Mouse (Mus musculus) intestine, postnatal 0 days (tissue): ENCODE data around the gene Calm4. TPM values are rescaled to one million over a fixed set of nuclear protein-coding genes. Genes with fewer than 3 reads are reported as not detected.
A peak's percentile ranks its signal among the peaks of the same experiment; 100 is the strongest.

Experiments
- ATAC-seq: fragments of 200-750 bp; cut with Nextera tagmentation; 2 replicates; pipeline ENCODE4 v1.8.0; 2017; ENCODE audit warnings: mild to moderate bottlenecking, moderate TSS enrichment, moderate library complexity
- H3K27ac ChIP-seq: fragments of 300-500 bp; sonication (generic); 2 replicates; pipeline ENCODE4 v1.5.1; 2014; ENCODE audit warnings: mild to moderate bottlenecking, low read depth, low read length, moderate library complexity
- H3K27me3 ChIP-seq: fragments of 300-500 bp; sonication (generic); replicated peaks from 2 replicates; pipeline ENCODE4 v1.6.1; 2014; ENCODE audit warnings: low read length, mixed read lengths; ENCODE audit not compliant: control insufficient read depth, insufficient read depth
- H3K36me3 ChIP-seq: fragments of 300-500 bp; sonication (generic); 2 replicates; pipeline ENCODE4 v1.6.1; 2014; ENCODE audit warnings: mild to moderate bottlenecking, moderate library complexity; ENCODE audit not compliant: control insufficient read depth, insufficient read depth
- H3K4me1 ChIP-seq: fragments of 300-500 bp; sonication (generic); replicated peaks from 2 replicates; pipeline ENCODE4 v1.6.1; 2014; ENCODE audit warnings: antibody characterized with exemption, low read length, mixed read lengths; ENCODE audit not compliant: control insufficient read depth, insufficient read depth
- H3K4me2 ChIP-seq: fragments of 300-500 bp; sonication (generic); replicated peaks from 2 replicates; pipeline ENCODE4 v1.6.1; 2014; ENCODE audit warnings: low read depth, mild to moderate bottlenecking, moderate library complexity
- H3K4me3 ChIP-seq: fragments of 300-500 bp; sonication (generic); 2 replicates; pipeline ENCODE4 v1.5.1; 2014; ENCODE audit warnings: low read depth, low read length
- H3K9ac ChIP-seq: fragments of 300-500 bp; sonication (generic); 2 replicates; pipeline ENCODE4 v1.6.1; 2014; ENCODE audit warnings: mild to moderate bottlenecking, low read depth, low read length
- H3K9me3 ChIP-seq: fragments of 300-500 bp; sonication (generic); 2 replicates; pipeline ENCODE4 v1.6.1; 2016; ENCODE audit warnings: mixed run types; ENCODE audit not compliant: control insufficient read depth
- CTCF ChIP-seq: sonication (generic); IDR thresholded peaks from 2 replicates; pipeline ENCODE4 v1.5.1; 2016; ENCODE audit warnings: low read depth, mild to moderate bottlenecking, control low read depth, antibody characterized with exemption, moderate library complexity
- WGBS: fragments of 180-500 bp; shearing (Covaris S2); extraction: QIAGEN DNeasy Blood & Tissue Kit; methylation state at CpG from one replicate; pipeline ENCODE4 v1.1.7; 2014; 5-methylcytosine and 5-hydroxymethylcytosine counted together
- polyA plus RNA-seq: library from polyadenylated mRNA; unstranded; fragments of >200 nt; fragmentation: Nextera tagmentation; extraction: Ambion mirVana; gene quantifications from 2 replicates; pipeline ENCODE4 v1.2.1, GENCODE M21; 2015

Gene Calm4
- polyA plus RNA-seq, 1 experiment from 2014 or later: not detected

- WGBS: 62% methylated on average over 2 of the region's 2 CpGs
- H3K9me3 ChIP-seq: no peaks in the 10 kb centered on the region
- H3K4me1 ChIP-seq: no peaks in the 10 kb centered on the region
- no peak for TF ChIP-seq CTCF
- no peak overlapping the region for H3K4me2 ChIP-seq
- ATAC-seq: no peak
- H3K4me3 ChIP-seq: no peak overlapping the region
- H3K27me3 ChIP-seq: no peaks in the 10 kb centered on the region
- no peak overlapping the region for H3K9ac ChIP-seq
- H3K36me3 ChIP-seq: no peaks in the 10 kb centered on the region
- H3K27ac ChIP-seq: no peak overlapping the region
Observed at GRCm38 (mm10) chr13:3805132-3805531, 32.4 kb upstream of the Calm4 start.

- ATAC-seq: no peak
Observed at GRCm38 (mm10) chr13:3805638-3806037, 31.9 kb upstream of the Calm4 start.

GRCm38 (mm10) chr13:3807131-3807827 lies 30.3 kb upstream of the Calm4 start:
- WGBS: 86% methylated on average over 7 of the region's 7 CpGs
- Histone ChIP-seq H3K27me3 (no peaks in the 10 kb centered on the region), H3K9me3 (no peaks in the 10 kb centered on the region), H3K4me3 (no peak overlapping the region), H3K4me1 (no peaks in the 10 kb centered on the region), H3K9ac (no peak overlapping the region), H3K4me2 (no peak overlapping the region), H3K36me3 (no peaks in the 10 kb centered on the region), H3K27ac (no peak overlapping the region)
- no peak for TF ChIP-seq CTCF
- ATAC-seq: no peak

More at GRCm38 (mm10) chr13:3805638-3806037, 31.9 kb upstream of the Calm4 start:
- no peak overlapping the region for H3K9ac ChIP-seq
- H3K4me1 ChIP-seq: no peaks in the 10 kb centered on the region
- H3K9me3 ChIP-seq: no peaks in the 10 kb centered on the region
- H3K27ac ChIP-seq: no peak overlapping the region
- H3K36me3 ChIP-seq: no peaks in the 10 kb centered on the region
- no peak overlapping the region for H3K4me2 ChIP-seq
- WGBS: 46% methylated on average over 5 of the region's 5 CpGs
- H3K4me3 ChIP-seq: no peak overlapping the region
- no peaks in the 10 kb centered on the region for H3K27me3 ChIP-seq
- no peak for TF ChIP-seq CTCF

- no peaks in the 10 kb centered on the region for H3K4me1 ChIP-seq
- TF ChIP-seq CTCF: no peak
- 42% methylated on average over 5 of the region's 5 CpGs for WGBS
- no peak overlapping the region for H3K9ac ChIP-seq
- H3K36me3 ChIP-seq: no peaks in the 10 kb centered on the region
- H3K9me3 ChIP-seq: no peaks in the 10 kb centered on the region
- no peak overlapping the region for H3K4me2 ChIP-seq
- peak; percentile 89 for ATAC-seq
- no peak overlapping the region for H3K27ac ChIP-seq
- no peak overlapping the region for H3K4me3 ChIP-seq
- no peaks in the 10 kb centered on the region for H3K27me3 ChIP-seq
Observed at GRCm38 (mm10) chr13:3818012-3818739, 19.4 kb upstream of the Calm4 start.

- 0 out of 2 replicates have a peak overlapping the region, but pooled peaks have one; percentile 15 for H3K27ac ChIP-seq
- H3K4me1 ChIP-seq: no peaks in the 10 kb centered on the region
- H3K36me3 ChIP-seq: no peaks in the 10 kb centered on the region
- peak; percentile 85 for ATAC-seq
- no peaks in the 10 kb centered on the region for H3K27me3 ChIP-seq
- H3K9me3 ChIP-seq: no peaks in the 10 kb centered on the region
- H3K4me3 ChIP-seq: no peak overlapping the region
- TF ChIP-seq CTCF: no peak
- H3K9ac ChIP-seq: no peak overlapping the region
- WGBS: 60% methylated on average over 2 of the region's 2 CpGs
- no peak overlapping the region for H3K4me2 ChIP-seq
Observed at GRCm38 (mm10) chr13:3818740-3819076, 18.8 kb upstream of the Calm4 start.

GRCm38 (mm10) chr13:3822105-3822504 lies 15.5 kb upstream of the Calm4 start:
- TF ChIP-seq CTCF: no peak
- H3K36me3 ChIP-seq: no peaks in the 10 kb centered on the region
- no peak overlapping the region for H3K27ac ChIP-seq
- no peak overlapping the region for H3K4me3 ChIP-seq
- H3K9me3 ChIP-seq: no peaks in the 10 kb centered on the region
- no peak overlapping the region for H3K4me2 ChIP-seq
- no peaks in the 10 kb centered on the region for H3K4me1 ChIP-seq
- no peaks in the 10 kb centered on the region for H3K27me3 ChIP-seq
- H3K9ac ChIP-seq: no peak overlapping the region
- ATAC-seq: peak; percentile 56
- WGBS: 48% methylated on average over 4 of the region's 4 CpGs
